16 mouse cellular contexts compared by ENCODE assay signal in genomic region chr6:120860079-120860478, GRCm38 (mm10).
"Had no signal": no experiment of that assay in that cellular context is flagged by ENCODE, and none has a peak within 500 bp of the region (broad histone marks: within the 10 kb centered on the region; RNA-seq: fewer than 3 reads in every experiment).

No protein-coding gene starts in this region.

- H3K27me3 ChIP-seq: lung, embryonic 15.5 days; midbrain, embryonic 12.5 days; neural tube, embryonic 12.5 days; stomach, embryonic 15.5 days had no signal

- H3K9ac ChIP-seq: liver, postnatal 0 days; lung, embryonic 15.5 days; midbrain, embryonic 12.5 days; neural tube, embryonic 12.5 days; stomach, embryonic 15.5 days had no signal

- H3K4me2 ChIP-seq: lung, embryonic 15.5 days; midbrain, embryonic 12.5 days; neural tube, embryonic 12.5 days; stomach, embryonic 15.5 days had no signal

- ATAC-seq: liver, postnatal 0 days; lung, postnatal 0 days; midbrain, embryonic 16.5 days had no signal

- H3K9me3 ChIP-seq: lung, embryonic 15.5 days; midbrain, embryonic 10.5 days; midbrain, embryonic 12.5 days; neural tube, embryonic 12.5 days; stomach, embryonic 15.5 days had no signal

- H3K4me3 ChIP-seq: lung, embryonic 15.5 days; midbrain, embryonic 10.5 days; midbrain, embryonic 12.5 days; neural tube, embryonic 12.5 days; stomach, embryonic 15.5 days had no signal

- H3K4me1 ChIP-seq: lung, embryonic 15.5 days; stomach, embryonic 15.5 days had no signal

- H3K27ac ChIP-seq: lung, embryonic 15.5 days; midbrain, embryonic 10.5 days; midbrain, embryonic 12.5 days; neural tube, embryonic 12.5 days; stomach, embryonic 15.5 days; stomach, postnatal 0 days had no signal

- DNase-seq: liver, postnatal 0 days; lung, adult 2 months; lung, postnatal 4 days; midbrain, embryonic 14.5 days; right cerebral cortex, postnatal 14 days; thymus, adult 2 months; thymus, postnatal 25 days; thymus, postnatal 4 days had no signal
